Mouse (Mus musculus) heart, adult 8-10 months (tissue): ENCODE measurements around the gene Gm1673. TPM values are rescaled to one million over a fixed set of nuclear protein-coding genes. Genes with fewer than 3 reads are reported as not detected.

ENCODE experiments used
- DNase-seq: peaks from one replicate; pipeline ENCODE4 v3.0.0; 2022; ENCODE audit warnings: low spot score
- total RNA-seq, 4 experiments: library from RNA; stranded (reverse); gene quantifications; 2 replicates each; pipeline ENCODE4 v1.2.4; 2022

The Gm1673 gene
- total RNA-seq, 4 experiments from 2014 or later: 3.3 to 6.5 (median 3.9) TPM

- DNase-seq: peak; percentile 15
Observed at GRCm38 (mm10) chr5:33997051-33997741, 14.0 kb downstream of the Gm1673 start.

- DNase-seq: no peak
Observed at GRCm38 (mm10) chr5:33997829-33998504, 14.7 kb downstream of the Gm1673 start.

- no peak for DNase-seq
Observed at GRCm38 (mm10) chr5:33998505-33998877, 15.3 kb downstream of the Gm1673 start.

GRCm38 (mm10) chr5:33999466-34000090 lies 16.3 kb downstream of the Gm1673 start:
- no peak for DNase-seq

GRCm38 (mm10) chr5:34000809-34001208 lies 17.6 kb downstream of the Gm1673 start:
- no peak for DNase-seq

GRCm38 (mm10) chr5:34001401-34001800 lies 18.2 kb downstream of the Gm1673 start:
- DNase-seq: no peak

- DNase-seq: no peak
Observed at GRCm38 (mm10) chr5:34002636-34003035, 19.4 kb downstream of the Gm1673 start.

GRCm38 (mm10) chr5:34004618-34005017 lies 21.4 kb downstream of the Gm1673 start:
- DNase-seq: no peak

GRCm38 (mm10) chr5:34006832-34007231 lies 23.6 kb downstream of the Gm1673 start:
- DNase-seq: no peak

- no peak for DNase-seq
Observed at GRCm38 (mm10) chr5:34007392-34007941, 24.2 kb downstream of the Gm1673 start.

- DNase-seq: no peak
Observed at GRCm38 (mm10) chr5:34014652-34015051, 31.4 kb downstream of the Gm1673 start.

GRCm38 (mm10) chr5:34018968-34019367 lies 35.7 kb downstream of the Gm1673 start:
- no peak for DNase-seq

- no peak for DNase-seq
Observed at GRCm38 (mm10) chr5:34030101-34030500, 46.9 kb downstream of the Gm1673 start.

GRCm38 (mm10) chr5:34031022-34031421 lies 47.8 kb downstream of the Gm1673 start:
- DNase-seq: no peak

- DNase-seq: no peak
Observed at GRCm38 (mm10) chr5:34032520-34032919, 49.3 kb downstream of the Gm1673 start.

Other genes starting within 250 kb of the Gm1673 start
- gene Letm1, start 200.6 kb upstream of the Gm1673 start, total RNA-seq: 100 to 1,000 TPM; 135 to 149 (median 141) TPM
- 10 to 100 TPM; 24.0 to 25.3 (median 24.5) TPM for gene Nsd2, start 162.7 kb upstream of the Gm1673 start, total RNA-seq
- 10 to 100 TPM in 3 of 4 experiments, 1 to 10 TPM in 1; 8.5 to 11.4 (median 10.3) TPM for gene Nelfa, start 47.0 kb upstream of the Gm1673 start, total RNA-seq
- gene Nat8l, start 12.6 kb downstream of the Gm1673 start, total RNA-seq: 1 to 10 TPM; 1.3 to 1.9 (median 1.6) TPM
- gene Poln, start 186.0 kb downstream of the Gm1673 start, total RNA-seq: 10 to 100 TPM in 2 of 4 experiments, 1 to 10 TPM in 2; 8.6 to 13.7 (median 9.6) TPM
- gene Haus3, start 186.1 kb downstream of the Gm1673 start, total RNA-seq: 1 to 10 TPM; 2.9 to 5.4 (median 3.2) TPM
- gene Mxd4, start 204.3 kb downstream of the Gm1673 start, total RNA-seq: 10 to 100 TPM; 51.9 to 65.0 (median 59.6) TPM